Mouse (Mus musculus) CH12.LX (cell line): ENCODE data around the gene Polh. TPM values are rescaled to one million over a fixed set of nuclear protein-coding genes. Genes with fewer than 3 reads are reported as not detected.

ENCODE experiments used
- DNase-seq: peaks from one replicate; pipeline ENCODE4 v3.0.0-alpha.2; 2013; ENCODE audit errors: extremely low read depth
- H3K27ac ChIP-seq: 2 replicates; pipeline ENCODE4 v1.5.1; 2012; ENCODE audit warnings: low read depth, mild to moderate bottlenecking, control low read depth, moderate library complexity; ENCODE audit not compliant: insufficient read depth
- H3K27me3 ChIP-seq: replicated peaks from 2 replicates; pipeline ENCODE3; 2012; ENCODE audit warnings: inconsistent platforms
- H3K36me3 ChIP-seq, 2 experiments: replicated peaks in 1 of 2; 2 replicates each; pipeline versions ENCODE3 to v1.6.1; 2012; ENCODE audit warnings: inconsistent platforms in 1 of 2, low read length in 1 of 2, mild to moderate bottlenecking in 1 of 2, mixed read lengths in 1 of 2, moderate library complexity in 1 of 2; ENCODE audit not compliant: control insufficient read depth in 1 of 2, insufficient read depth in 1 of 2
- H3K4me1 ChIP-seq, 2 experiments: 2 replicates each; pipeline ENCODE4 v1.6.1; 2012; ENCODE audit warnings: inconsistent platforms in 1 of 2, moderate library complexity in 1 of 2; ENCODE audit not compliant: insufficient read depth in 2 of 2, control insufficient read depth in 1 of 2
- H3K4me2 ChIP-seq: 2 replicates; pipeline ENCODE4 v1.6.1; 2012; ENCODE audit warnings: low read depth, mild to moderate bottlenecking, control low read depth; ENCODE audit not compliant: poor library complexity, insufficient read depth, severe bottlenecking
- H3K4me3 ChIP-seq, 3 experiments: fragments of 150-350 bp in 1 of 3; sonication (generic) in 1 of 3; replicated peaks in 1 of 3; 2 replicates each; pipeline versions ENCODE3 to v1.5.1; 2011 to 2012; ENCODE audit warnings: low read depth in 2 of 3, low read length in 2 of 3, mild to moderate bottlenecking in 2 of 3, moderate library complexity in 2 of 3, control low read depth in 1 of 3, improper control_type of control experiment in 1 of 3, inconsistent platforms in 1 of 3, mixed read lengths in 1 of 3; ENCODE audit not compliant: poor library complexity in 1 of 3
- H3K79me2 ChIP-seq: replicated peaks from 2 replicates; pipeline ENCODE4 v1.6.1; 2012; ENCODE audit warnings: mild to moderate bottlenecking, moderate library complexity; ENCODE audit not compliant: control insufficient read depth, poor library complexity, insufficient read depth, severe bottlenecking; ENCODE audit errors: extremely low read depth
- H3K9ac ChIP-seq: 2 replicates; pipeline ENCODE4 v1.6.1; 2012; ENCODE audit warnings: low read depth, mild to moderate bottlenecking, control low read depth, moderate library complexity; ENCODE audit not compliant: insufficient read depth
- H3K9me3 ChIP-seq: replicated peaks from 2 replicates; pipeline ENCODE3; 2012; ENCODE audit warnings: low read length, inconsistent platforms, mixed read lengths
- EP300 ChIP-seq: IDR thresholded peaks from 2 replicates; pipeline ENCODE4 v1.6.1; 2011; ENCODE audit warnings: low read length, improper control_type of control experiment
- ETS1 ChIP-seq: conservative IDR thresholded peaks from 2 replicates; pipeline ENCODE4 v1.6.1; 2012; ENCODE audit warnings: low read depth, mild to moderate bottlenecking, inconsistent platforms, low read length, improper control_type of control experiment, moderate library complexity
- GABPA ChIP-seq: IDR thresholded peaks from 2 replicates; pipeline ENCODE4 v1.6.1; 2012; ENCODE audit warnings: low read depth, low read length, improper control_type of control experiment, inconsistent platforms; ENCODE audit not compliant: insufficient replicate concordance
- JUN ChIP-seq: IDR thresholded peaks from 2 replicates; pipeline ENCODE4 v1.6.1; 2011; ENCODE audit warnings: low read depth, mild to moderate bottlenecking, low read length, improper control_type of control experiment, moderate library complexity; ENCODE audit not compliant: insufficient read depth
- MXI1 ChIP-seq: IDR thresholded peaks from 2 replicates; pipeline ENCODE4 v1.6.1; 2011; ENCODE audit warnings: mild to moderate bottlenecking, low read depth, low read length, improper control_type of control experiment
- POLR2A ChIP-seq: IDR thresholded peaks from 2 replicates; pipeline ENCODE4 v1.6.1; 2011; ENCODE audit warnings: low read depth, mild to moderate bottlenecking, improper control_type of control experiment, low read length
- POLR2AphosphoS2 ChIP-seq: IDR thresholded peaks from 2 replicates; pipeline ENCODE4 v1.6.1; 2011; ENCODE audit warnings: low read depth, low read length, improper control_type of control experiment
- TCF12 ChIP-seq: IDR thresholded peaks from 2 replicates; pipeline ENCODE4 v1.6.1; 2014; ENCODE audit warnings: low read depth, mild to moderate bottlenecking, inconsistent platforms, low read length, improper control_type of control experiment
- USF2 ChIP-seq: conservative IDR thresholded peaks from 2 replicates; pipeline ENCODE4 v1.6.1; 2011; ENCODE audit warnings: low read depth, low read length, improper control_type of control experiment
- dilution Hi-C: fragments of 300-500 bp; cut with MboI; formaldehyde crosslinking; loops from 2 replicates; pipeline ENCODE4 v1.14.3; 2020; ENCODE audit warnings: low sequenced_read_pairs; ENCODE audit not compliant: extremely low pct_unique_long_range_greater_than_20kb, extremely low pct_ligation_motif_present
- in situ Hi-C: fragments of 300-500 bp; cut with MboI; formaldehyde crosslinking; loops from 3 replicates; pipeline ENCODE4 v1.14.3; 2019; ENCODE audit warnings: low sequenced_read_pairs, low pct_ligation_motif_present, low pct_unique_long_range_greater_than_20kb, mixed read lengths
- polyA plus RNA-seq: library from polyadenylated mRNA; unstranded; fragments of >175 nt; gene quantifications from 2 replicates; pipeline ENCODE4 v1.2.1, GENCODE M21; 2012; ENCODE audit warnings: low read depth; ENCODE audit not compliant: insufficient read length
- total RNA-seq, 2 experiments: library from RNA; depleted of rRNA; stranded (reverse); fragments of 300-350 nt in 1 of 2; fragments of >200 nt in 1 of 2; gene quantifications; 2 replicates each; pipeline ENCODE4 v1.2.3; 2012 to 2014

The Polh gene
- total and polyA plus RNA-seq, 3 experiments = 23.1 to 40.4 (median 36.0) TPM

DNA sequence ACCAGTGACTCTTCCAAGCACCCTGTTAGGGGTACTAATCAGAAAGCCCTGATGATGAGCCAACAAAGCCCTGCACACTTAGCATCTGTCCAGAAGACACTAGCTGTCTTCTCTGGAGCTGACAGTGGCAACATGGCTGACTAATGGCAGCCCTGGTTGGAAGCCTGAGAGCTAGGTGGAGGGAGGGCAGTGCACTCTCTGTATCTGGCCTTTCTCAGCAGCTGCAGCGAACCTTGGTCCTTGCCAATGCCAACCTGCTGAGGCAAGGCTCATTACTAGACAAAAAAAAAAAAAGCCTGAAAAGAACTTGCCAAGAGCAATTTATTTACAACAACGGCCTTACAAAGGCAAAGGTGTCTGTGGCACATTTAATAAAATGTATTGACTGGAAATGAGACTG, 41.2 kb upstream of the Polh start:
- H3K4me1 ChIP-seq = peaks cover 3 to 12% of the 10 kb centered on the region in 2 experiments
- H3K4me2 ChIP-seq = no peak overlapping the region
- no peak overlapping the region for H3K27ac ChIP-seq
- H3K36me3 ChIP-seq = peaks cover 66 to 82% of the 10 kb centered on the region in 2 experiments
- H3K9ac ChIP-seq = no peak overlapping the region
- H3K27me3 ChIP-seq = no peaks in the 10 kb centered on the region
- dilution Hi-C loops = no loop called here
- no peak overlapping the region for H3K4me3 ChIP-seq
- H3K9me3 ChIP-seq = no peaks in the 10 kb centered on the region
- no peak for DNase-seq
- H3K79me2 ChIP-seq = peaks cover 23% of the 10 kb centered on the region
- in situ Hi-C loops = loop anchor here (25.0 kb wide), 1 partner anchor 744 kb away; no protein-coding TSS in a partner anchor
- no peak for TF ChIP-seq EP300
- no peak for TF ChIP-seq ETS1
- no peak for TF ChIP-seq TCF12
- TF ChIP-seq JUN = no peak

DNA sequence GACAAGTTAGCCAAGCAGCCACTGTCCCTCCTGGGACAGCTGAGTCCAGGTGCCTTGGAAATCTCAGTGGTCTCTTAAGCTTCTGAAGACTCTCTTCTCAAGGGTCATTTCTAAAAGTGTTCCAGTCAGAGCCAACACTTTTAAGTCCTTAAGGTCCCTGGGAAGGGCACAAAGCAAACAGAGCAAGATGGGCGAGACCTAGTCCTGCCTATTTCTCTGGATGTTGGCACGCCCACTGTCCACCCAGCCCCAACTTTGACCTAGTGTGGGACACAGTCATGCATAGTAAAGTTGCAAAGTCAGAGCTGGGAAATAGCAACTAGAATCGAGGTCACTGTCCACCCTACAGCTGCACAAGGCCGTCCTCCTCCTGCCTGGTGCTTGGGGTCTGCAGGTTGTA, 40.5 kb upstream of the Polh start:
- dilution Hi-C loops (no loop called here), in situ Hi-C loops (loop anchor here (25.0 kb wide), 1 partner anchor 744 kb away; no protein-coding TSS in a partner anchor)
- Histone ChIP-seq H3K27ac (no peak overlapping the region), H3K4me2 (no peak overlapping the region), H3K4me3 (no peak overlapping the region), H3K79me2 (peaks cover 17% of the 10 kb centered on the region), H3K36me3 (peaks cover 71 to 87% of the 10 kb centered on the region in 2 experiments), H3K27me3 (no peaks in the 10 kb centered on the region), H3K9me3 (no peaks in the 10 kb centered on the region), H3K9ac (no peak overlapping the region), H3K4me1 (peaks cover 3 to 12% of the 10 kb centered on the region in 2 experiments)
- no peak for TF ChIP-seq MXI1
- TF ChIP-seq POLR2AphosphoS2 = 0 out of 2 replicates have a peak, but pooled peaks have one; percentile 29
- no peak for TF ChIP-seq GABPA
- DNase-seq = no peak

DNA sequence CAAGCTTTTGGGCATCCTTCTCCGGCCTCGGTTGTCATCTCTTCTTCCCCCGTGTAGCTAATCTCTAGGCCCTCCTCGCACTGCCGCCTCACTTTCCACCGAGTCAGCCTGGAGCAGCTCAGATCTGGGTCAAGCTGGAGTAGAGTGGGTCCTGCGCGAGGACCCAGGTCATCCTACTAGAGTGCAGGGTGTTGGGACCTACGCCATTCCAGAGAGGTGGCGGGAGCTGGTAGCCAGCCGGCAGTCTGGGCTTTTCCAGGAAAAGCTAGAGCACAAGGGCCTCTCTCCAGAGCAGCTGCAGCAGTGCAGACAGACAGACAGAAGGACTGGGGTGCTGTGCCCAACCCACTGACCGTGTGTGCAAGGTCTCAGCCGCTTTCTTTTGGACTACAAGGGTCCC, 39.8 kb upstream of the Polh start:
- no peak overlapping the region for H3K27ac ChIP-seq
- no peak overlapping the region for H3K9ac ChIP-seq
- H3K4me1 ChIP-seq = peaks cover 3 to 12% of the 10 kb centered on the region in 2 experiments
- H3K4me3 ChIP-seq = no peak overlapping the region
- H3K4me2 ChIP-seq = no peak overlapping the region
- H3K9me3 ChIP-seq = no peaks in the 10 kb centered on the region
- dilution Hi-C loops = no loop called here
- H3K27me3 ChIP-seq = no peaks in the 10 kb centered on the region
- in situ Hi-C loops = loop anchor here (25.0 kb wide), 1 partner anchor 745 kb away; no protein-coding TSS in a partner anchor
- H3K79me2 ChIP-seq = peaks cover 13% of the 10 kb centered on the region
- DNase-seq = no peak
- no peak for TF ChIP-seq USF2
- TF ChIP-seq POLR2A = peak; percentile 32; the same call in 1 of the 2 replicates
- H3K36me3 ChIP-seq = peaks cover 75 to 94% of the 10 kb centered on the region in 2 experiments
